Mouse (Mus musculus) embryonic facial prominence, embryonic 10.5 days (tissue): ENCODE measurements at regions not wholly inside any gene's neighbourhood (a gene's known extent, or its start where the extent isn't known, plus 50 kb on each side); places are given as distances from the start of the nearest gene placed in this dataset.

Experiments used
- DNase-seq: peaks from one replicate; pipeline ENCODE4 v3.0.0-alpha.2; 2017; ENCODE audit warnings: low spot score
- H3K27ac ChIP-seq: fragments of 300-500 bp; sonication (generic); replicated peaks from 2 replicates; pipeline ENCODE4 v1.5.1; 2016; ENCODE audit warnings: mild to moderate bottlenecking
- H3K27me3 ChIP-seq: fragments of 300-500 bp; sonication (generic); replicated peaks from 2 replicates; pipeline ENCODE4 v1.6.1; 2016; ENCODE audit warnings: low read depth, mild to moderate bottlenecking; ENCODE audit not compliant: poor library complexity, severe bottlenecking
- H3K36me3 ChIP-seq: fragments of 300-500 bp; sonication (generic); replicated peaks from 2 replicates; pipeline ENCODE4 v1.6.1; 2016; ENCODE audit warnings: mild to moderate bottlenecking, moderate library complexity
- H3K4me1 ChIP-seq: fragments of 300-500 bp; sonication (generic); 2 replicates; pipeline ENCODE4 v1.6.1; 2016
- H3K4me3 ChIP-seq: fragments of 300-500 bp; sonication (generic); 2 replicates; pipeline ENCODE4 v1.5.1; 2016; ENCODE audit warnings: mild to moderate bottlenecking, moderate library complexity
- H3K9me3 ChIP-seq: fragments of 300-500 bp; sonication (generic); 2 replicates; pipeline ENCODE4 v1.6.1; 2016; ENCODE audit warnings: mild to moderate bottlenecking
- WGBS: fragments of 180-500 bp; shearing (Covaris S2); methylation state at CpG from one replicate; pipeline ENCODE4 v1.1.7; 2016; 5-methylcytosine and 5-hydroxymethylcytosine counted together

DNA sequence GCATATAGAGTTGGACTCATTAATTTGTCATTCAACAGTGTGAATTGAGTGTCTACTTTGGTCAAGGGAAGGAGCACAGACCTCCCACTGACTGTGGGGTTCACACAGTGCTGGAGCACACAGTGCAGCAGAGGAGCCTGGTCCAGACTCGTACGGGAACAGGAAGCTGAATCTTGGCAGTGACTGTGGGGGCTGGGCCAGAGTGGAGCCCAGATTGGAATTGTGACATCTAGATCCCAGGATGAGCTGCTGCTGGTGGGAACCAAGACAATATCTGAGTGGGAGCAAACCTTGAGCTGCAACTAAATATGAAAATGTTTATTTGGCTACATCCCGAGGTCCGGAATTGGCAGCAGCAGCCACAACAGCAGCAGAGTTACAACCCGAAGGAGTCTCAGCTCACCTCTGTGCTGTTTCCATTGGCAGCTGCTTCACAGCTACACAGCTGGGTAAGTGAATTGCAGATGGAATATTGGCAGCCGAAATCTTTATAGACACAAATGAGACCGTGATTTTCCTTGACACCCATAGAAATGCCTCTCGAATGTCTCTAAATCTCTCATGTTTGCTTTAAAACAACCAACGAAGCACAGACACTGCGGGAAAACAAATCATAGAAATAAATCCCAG is 181.5 kb downstream of the Dad1 start:
- Histone ChIP-seq H3K27me3 (no peaks in the 10 kb centered on the region), H3K27ac (no peak overlapping the region), H3K4me1 (no peaks in the 10 kb centered on the region), H3K36me3 (no peaks in the 10 kb centered on the region), H3K4me3 (no peak overlapping the region), H3K9me3 (no peaks in the 10 kb centered on the region)
- 86% methylated on average over 10 of the region's 10 CpGs for WGBS
- no peak for DNase-seq

DNA sequence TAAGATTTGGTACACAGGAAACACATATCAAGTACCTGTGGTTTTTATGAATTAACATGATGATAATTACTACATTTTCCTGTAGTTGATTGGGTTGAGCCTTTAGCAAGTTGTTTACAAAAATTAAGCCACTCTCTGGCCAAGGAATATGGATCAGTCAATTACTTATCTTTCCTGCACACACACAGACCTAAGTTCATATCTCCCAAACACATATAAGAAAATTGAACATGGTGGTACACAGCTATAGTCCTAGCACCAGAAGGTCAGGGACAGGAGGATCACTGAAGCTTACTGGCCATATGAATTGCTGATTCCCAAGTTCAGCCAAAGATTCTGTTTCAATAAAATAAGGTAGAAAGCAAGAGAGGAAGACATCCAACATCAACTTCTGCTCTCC is 183.7 kb downstream of the Dad1 start:
- Histone ChIP-seq H3K27me3 (no peaks in the 10 kb centered on the region), H3K9me3 (no peaks in the 10 kb centered on the region), H3K27ac (no peak overlapping the region), H3K4me3 (no peak overlapping the region), H3K36me3 (no peaks in the 10 kb centered on the region), H3K4me1 (0 out of 2 replicates have a peak, but pooled peaks cover 2% of the 10 kb centered on the region)
- DNase-seq = no peak

DNA sequence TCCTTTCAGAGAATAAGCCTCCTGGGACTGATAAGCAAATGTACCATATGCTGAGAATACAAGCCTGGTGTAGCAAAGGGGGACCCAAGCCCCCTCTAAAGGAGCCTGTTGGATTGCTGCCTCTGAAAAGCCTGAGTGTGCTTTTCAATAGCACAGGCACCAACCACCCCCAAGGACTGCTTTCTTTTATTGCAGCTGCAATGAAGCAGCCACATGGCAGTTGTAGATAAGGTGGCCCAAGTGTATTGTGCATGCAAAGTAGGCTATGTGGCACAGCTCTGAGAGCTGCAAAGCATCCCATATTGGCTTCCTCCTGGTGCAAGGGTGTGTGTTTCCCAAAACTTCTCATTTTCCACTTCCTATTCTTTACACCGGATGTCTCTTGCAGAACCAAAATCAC is 185.2 kb downstream of the Dad1 start:
- no peak for DNase-seq
- WGBS = 92% methylated on average over 1 of the region's 1 CpGs

DNA sequence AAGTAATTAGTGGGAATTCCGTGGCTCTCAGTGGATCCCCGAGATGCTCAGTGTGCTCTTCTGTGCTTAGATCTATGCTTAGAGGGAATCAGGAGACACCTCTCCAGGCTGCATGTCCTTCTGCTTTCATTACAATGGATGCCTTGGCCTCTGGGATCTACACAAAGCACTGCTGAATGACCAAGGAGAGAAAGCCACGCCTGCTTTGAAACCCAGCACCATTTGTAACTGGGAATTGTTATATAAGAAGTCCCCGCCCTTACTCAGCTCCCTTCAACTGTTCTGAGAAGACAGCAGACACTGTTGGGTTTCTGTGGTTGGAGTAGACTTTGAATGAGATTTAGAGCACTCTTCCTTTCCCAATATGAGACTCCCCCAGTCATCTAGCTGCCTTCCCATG is 188.4 kb downstream of the Dad1 start:
- Histone ChIP-seq H3K27me3 (peaks cover 6% of the 10 kb centered on the region), H3K4me3 (no peak overlapping the region), H3K36me3 (no peaks in the 10 kb centered on the region), H3K4me1 (peaks cover 2% of the 10 kb centered on the region; the same call in 1 of the 2 replicates), H3K9me3 (no peaks in the 10 kb centered on the region), H3K27ac (no peak overlapping the region)
- DNase-seq = no peak
- WGBS = 62% methylated on average over 4 of the region's 4 CpGs

More for the DNA sequence above, 185.2 kb downstream of the Dad1 start:
- Histone ChIP-seq H3K27me3 (peaks cover 3% of the 10 kb centered on the region), H3K9me3 (no peaks in the 10 kb centered on the region), H3K36me3 (no peaks in the 10 kb centered on the region), H3K4me3 (no peak overlapping the region), H3K4me1 (0 out of 2 replicates have a peak, but pooled peaks cover 2% of the 10 kb centered on the region), H3K27ac (no peak overlapping the region)

DNA sequence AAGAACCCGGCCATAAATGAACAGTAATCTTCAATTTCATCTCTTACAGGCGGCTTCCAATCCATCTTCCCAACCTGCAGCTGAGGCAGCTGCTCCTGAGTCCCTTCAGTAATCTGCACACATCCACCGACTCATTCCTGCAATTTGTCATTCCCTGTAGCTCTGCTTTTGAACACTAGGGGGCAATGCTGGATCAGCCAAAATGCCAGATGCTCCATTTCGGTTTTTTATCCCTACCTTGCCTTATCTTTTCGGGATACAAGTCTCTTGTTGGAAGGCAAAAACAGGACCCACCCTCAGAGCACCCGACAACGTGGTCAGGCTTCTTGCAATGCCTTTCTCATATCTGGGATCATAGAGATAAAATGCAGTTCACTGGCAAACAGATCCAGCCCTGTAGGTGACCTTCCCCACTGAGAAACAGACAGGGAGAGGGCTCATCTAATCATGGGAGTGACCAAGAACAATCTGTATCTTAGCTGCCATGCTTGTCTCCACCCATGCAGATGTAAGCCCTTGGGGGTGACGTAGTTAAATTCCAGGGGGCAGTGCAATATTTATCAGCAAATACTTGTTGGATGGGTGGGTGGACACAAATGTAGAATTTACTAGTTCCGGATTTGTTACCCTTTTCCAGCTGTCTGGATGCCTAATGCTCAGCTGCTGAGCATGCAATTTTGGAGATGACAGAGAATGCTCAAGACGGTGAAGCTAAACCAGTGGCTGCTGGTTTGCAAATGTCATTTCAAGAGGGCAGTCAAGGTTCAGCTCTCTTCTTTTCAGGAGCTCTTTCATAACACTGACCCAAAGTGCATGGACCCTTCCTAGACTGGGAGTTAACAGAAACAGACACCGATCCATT is 189.1 kb downstream of the Dad1 start:
- Histone ChIP-seq H3K36me3 (no peaks in the 10 kb centered on the region), H3K27me3 (peaks cover 6% of the 10 kb centered on the region), H3K27ac (no peak overlapping the region), H3K9me3 (no peaks in the 10 kb centered on the region), H3K4me1 (peaks cover 2% of the 10 kb centered on the region; the same call in 1 of the 2 replicates), H3K4me3 (no peak overlapping the region)
- 33% methylated on average over 11 of the region's 11 CpGs for WGBS
- peak; percentile 71 for DNase-seq

DNA sequence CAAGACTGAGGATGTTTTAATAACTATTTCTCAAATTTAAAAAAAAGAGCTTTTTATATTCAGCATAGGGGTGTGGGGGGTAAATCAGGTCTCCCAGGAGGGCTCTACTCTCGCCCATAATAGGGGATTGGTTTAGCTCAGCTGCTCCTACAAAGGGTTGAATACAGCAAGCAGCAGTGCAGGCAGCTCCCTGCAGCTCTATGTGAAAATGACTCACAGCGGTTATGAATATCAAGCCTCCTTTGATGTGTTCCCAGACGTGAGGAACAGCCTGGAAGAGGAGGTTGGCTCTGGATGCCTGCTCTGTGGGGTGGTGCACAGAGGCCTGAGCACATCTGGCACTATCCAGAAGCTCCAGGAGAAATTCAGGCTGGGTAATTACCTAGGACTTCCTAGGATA is 192.3 kb downstream of the Dad1 start:
- Histone ChIP-seq H3K4me1 (peaks cover 2% of the 10 kb centered on the region; the same call in 1 of the 2 replicates), H3K36me3 (no peaks in the 10 kb centered on the region), H3K27me3 (peaks cover 6% of the 10 kb centered on the region), H3K9me3 (no peaks in the 10 kb centered on the region), H3K4me3 (no peak overlapping the region), H3K27ac (no peak overlapping the region)
- 52% methylated on average over 3 of the region's 3 CpGs for WGBS
- no peak for DNase-seq

DNA sequence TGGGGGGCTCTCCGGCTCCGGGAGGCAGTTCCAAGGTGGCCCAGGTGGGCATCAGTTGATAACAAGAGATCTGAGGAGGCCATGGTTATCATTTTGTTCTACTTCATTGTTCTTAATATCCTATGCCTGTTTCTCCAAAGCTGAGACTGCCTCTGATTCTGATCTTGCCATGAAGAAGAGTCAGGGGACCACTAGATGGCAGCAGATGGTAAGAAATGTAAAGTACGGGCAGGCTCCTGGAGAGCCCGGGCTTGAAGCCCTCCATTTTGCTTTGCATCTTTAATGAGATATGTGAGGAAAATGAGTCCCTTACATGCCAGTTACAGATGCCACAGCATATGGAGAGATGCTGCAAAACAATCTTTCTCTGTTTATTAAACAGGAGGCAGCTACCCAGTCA is 194.1 kb downstream of the Dad1 start:
- Histone ChIP-seq H3K4me3 (no peak overlapping the region), H3K27ac (no peak overlapping the region)

DNA sequence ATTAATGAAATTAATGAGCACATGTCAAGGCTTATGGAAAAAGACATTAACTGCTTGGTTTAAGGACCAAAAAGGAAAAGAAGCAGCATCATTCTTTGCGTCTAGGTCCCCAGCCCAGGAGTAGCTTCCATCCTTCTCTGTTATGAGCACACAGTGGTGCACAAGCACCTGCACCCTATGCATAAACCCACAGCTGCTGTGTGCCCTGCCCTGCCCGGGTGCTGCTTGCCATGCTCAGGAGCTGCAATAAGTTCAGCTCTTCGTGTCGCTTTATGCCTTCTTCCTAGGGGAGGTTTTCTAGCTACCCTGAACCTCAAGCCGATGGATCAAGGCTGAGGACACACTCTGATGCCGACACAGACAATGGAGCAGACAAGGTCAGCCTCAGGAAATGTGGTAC is 194.8 kb downstream of the Dad1 start:
- Histone ChIP-seq H3K36me3 (no peaks in the 10 kb centered on the region), H3K4me1 (no peaks in the 10 kb centered on the region; the same call in 1 of the 2 replicates), H3K27me3 (peaks cover 6% of the 10 kb centered on the region), H3K4me3 (no peak overlapping the region), H3K27ac (no peak overlapping the region), H3K9me3 (no peaks in the 10 kb centered on the region)
- WGBS = 85% methylated on average over 6 of the region's 6 CpGs
- no peak for DNase-seq

More for the DNA sequence above, 194.1 kb downstream of the Dad1 start:
- H3K36me3 ChIP-seq = no peaks in the 10 kb centered on the region
- peaks cover 6% of the 10 kb centered on the region for H3K27me3 ChIP-seq
- WGBS = 26% methylated on average over 4 of the region's 4 CpGs
- DNase-seq = peak; percentile 77
- H3K9me3 ChIP-seq = no peaks in the 10 kb centered on the region
- no peaks in the 10 kb centered on the region; the same call in 1 of the 2 replicates for H3K4me1 ChIP-seq

DNA sequence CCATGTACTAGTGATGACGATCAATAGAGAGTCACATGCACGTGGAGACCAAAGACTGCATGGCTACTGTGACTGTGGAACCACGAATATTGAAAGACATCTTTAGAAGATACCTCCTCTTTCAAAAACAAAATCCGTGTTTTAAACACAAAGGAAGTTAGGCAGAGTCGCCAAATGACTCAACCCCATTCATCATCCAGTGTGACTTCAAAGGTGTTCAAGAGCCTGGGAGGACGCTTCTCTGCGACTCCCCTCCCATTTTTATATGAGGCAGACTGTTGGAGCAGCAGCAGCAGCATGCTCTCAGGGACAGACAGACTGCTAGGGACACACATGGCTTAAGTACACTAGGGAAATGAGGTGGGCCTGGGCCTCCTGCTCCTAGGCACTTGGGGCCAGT is 197.2 kb downstream of the Dad1 start:
- 84% methylated on average over 7 of the region's 7 CpGs for WGBS
- Histone ChIP-seq H3K4me1 (no peaks in the 10 kb centered on the region; the same call in 1 of the 2 replicates), H3K27me3 (no peaks in the 10 kb centered on the region), H3K9me3 (no peaks in the 10 kb centered on the region), H3K36me3 (no peaks in the 10 kb centered on the region), H3K27ac (no peak overlapping the region), H3K4me3 (no peak overlapping the region)
- DNase-seq = no peak

DNA sequence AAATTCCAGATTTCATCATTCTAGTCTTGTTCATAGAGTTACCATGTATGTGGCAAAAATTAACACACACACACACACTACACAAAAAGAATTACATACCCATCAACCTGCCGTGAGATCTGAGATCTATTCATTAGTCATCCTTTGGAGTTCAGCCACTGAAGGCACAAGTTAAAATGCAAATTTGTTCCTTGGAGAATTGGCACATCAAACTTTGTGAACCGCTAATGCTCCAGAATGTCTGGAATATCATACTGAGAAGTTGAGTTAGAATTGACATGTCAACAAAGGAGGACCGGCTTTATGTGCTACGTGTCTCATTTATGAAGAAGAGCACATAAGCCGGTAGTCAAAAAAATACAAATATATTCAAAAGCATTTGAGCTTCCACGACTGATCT is 198.5 kb downstream of the Dad1 start:
- no peaks in the 10 kb centered on the region for H3K27me3 ChIP-seq
- no peaks in the 10 kb centered on the region for H3K36me3 ChIP-seq
- DNase-seq = no peak
- H3K4me3 ChIP-seq = no peak overlapping the region
- H3K9me3 ChIP-seq = no peaks in the 10 kb centered on the region
- WGBS = 87% methylated on average over 6 of the region's 6 CpGs
- no peaks in the 10 kb centered on the region for H3K4me1 ChIP-seq
- no peak overlapping the region for H3K27ac ChIP-seq

DNA sequence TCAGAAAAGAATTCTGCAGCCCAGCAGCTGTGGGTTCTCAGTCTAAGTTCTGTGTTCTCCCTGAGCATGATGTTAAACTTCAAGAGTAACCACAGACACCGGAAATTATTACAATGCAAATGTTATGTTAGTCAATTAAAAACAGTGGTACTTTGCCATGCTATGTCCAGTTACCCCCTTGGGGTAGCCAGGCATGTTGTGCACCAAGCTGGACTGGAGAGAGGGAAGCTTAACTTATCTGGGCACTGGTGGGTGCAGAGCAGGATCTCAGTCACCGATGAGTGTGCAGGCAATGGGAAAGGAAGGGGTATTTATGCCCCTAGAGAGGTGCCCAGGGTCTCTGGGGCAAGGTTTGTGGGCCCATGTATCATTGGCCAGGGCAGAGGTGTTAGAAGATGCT is 211.6 kb downstream of the Dad1 start:
- DNase-seq = no peak
- no peaks in the 10 kb centered on the region for H3K36me3 ChIP-seq
- no peak overlapping the region for H3K27ac ChIP-seq
- 92% methylated on average over 2 of the region's 2 CpGs for WGBS
- no peaks in the 10 kb centered on the region for H3K27me3 ChIP-seq
- H3K9me3 ChIP-seq = no peaks in the 10 kb centered on the region
- no peaks in the 10 kb centered on the region for H3K4me1 ChIP-seq
- H3K4me3 ChIP-seq = no peak overlapping the region

DNA sequence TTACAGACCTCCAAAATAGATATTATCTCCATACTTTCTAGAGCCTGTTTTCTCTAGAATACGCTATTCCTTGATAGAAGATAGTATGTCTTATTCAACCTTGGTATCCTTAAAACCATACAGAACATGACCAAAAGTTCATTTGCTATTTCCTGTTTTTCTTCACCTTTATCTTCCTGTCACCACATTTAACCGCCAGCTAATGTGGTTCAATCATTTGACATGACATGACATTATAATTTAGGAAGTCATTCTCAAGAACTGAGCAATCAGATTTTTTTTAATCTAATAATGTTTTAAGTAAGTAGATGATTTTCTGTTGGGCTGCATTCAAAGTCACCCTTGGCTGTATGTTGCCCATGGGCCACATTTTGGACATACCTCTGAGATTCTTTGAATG is 213.3 kb downstream of the Dad1 start:
- no peak for DNase-seq
- H3K4me1 ChIP-seq = no peaks in the 10 kb centered on the region
- no peak overlapping the region for H3K4me3 ChIP-seq
- WGBS = 81% methylated on average over 2 of the region's 2 CpGs
- no peaks in the 10 kb centered on the region for H3K27me3 ChIP-seq
- H3K27ac ChIP-seq = no peak overlapping the region
- no peaks in the 10 kb centered on the region for H3K9me3 ChIP-seq
- H3K36me3 ChIP-seq = no peaks in the 10 kb centered on the region

DNA sequence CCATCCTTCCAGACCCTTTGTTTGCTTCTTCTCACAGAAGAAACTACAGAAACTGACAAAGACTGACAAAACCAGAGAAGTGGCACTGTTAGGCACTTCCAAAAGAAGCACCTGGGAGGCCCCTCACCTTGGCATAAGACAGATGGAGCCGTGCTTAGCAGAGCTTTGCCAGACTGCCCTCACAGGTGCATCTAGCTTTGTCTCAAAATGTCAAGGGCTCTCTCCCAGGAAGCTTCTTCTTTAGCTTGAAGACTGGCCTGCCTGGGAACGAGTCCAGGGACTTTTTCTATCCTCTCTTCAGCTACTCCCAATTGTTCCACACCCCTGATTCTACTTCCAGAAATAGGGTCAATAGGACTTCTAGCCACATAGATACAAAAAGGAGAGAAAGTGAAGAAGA is 219.4 kb downstream of the Dad1 start:
- no peaks in the 10 kb centered on the region for H3K4me1 ChIP-seq
- no peak for DNase-seq
- H3K27me3 ChIP-seq = no peaks in the 10 kb centered on the region
- H3K36me3 ChIP-seq = no peaks in the 10 kb centered on the region
- no peak overlapping the region for H3K27ac ChIP-seq
- H3K4me3 ChIP-seq = no peak overlapping the region
- 80% methylated on average over 2 of the region's 2 CpGs for WGBS
- H3K9me3 ChIP-seq = no peaks in the 10 kb centered on the region
